Comparison of ENCODE assay signal across 9 mouse cellular contexts in the genomic region with DNA sequence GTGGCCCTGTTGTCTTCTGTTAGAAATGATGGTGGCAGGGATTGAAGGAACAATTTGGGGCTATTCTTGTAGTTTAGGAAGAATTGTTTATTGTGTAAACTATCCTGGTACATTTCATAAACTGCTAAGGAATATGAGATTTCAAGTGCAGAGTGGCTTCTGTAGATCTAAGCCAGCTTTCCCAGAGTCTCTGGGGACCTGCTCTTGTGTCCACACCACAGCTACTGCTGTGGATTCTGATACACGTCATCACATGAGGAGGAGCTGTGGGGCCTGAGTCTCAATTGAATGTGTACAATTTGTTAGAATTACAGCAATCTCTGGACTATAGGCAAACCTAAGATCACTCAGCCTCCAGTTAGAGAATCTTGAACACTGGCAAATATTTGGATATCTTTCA. TPM values are rescaled to one million over a fixed set of nuclear protein-coding genes. Genes with fewer than 3 reads are reported as not detected.
DNase-seq lines count a peak whose midpoint lies in the region; ATAC-seq and TF ChIP-seq lines count a peak whose summit lies in the region.
"Had no signal": no experiment of that assay in that cellular context is flagged by ENCODE, and none has a peak within 500 bp of the region (broad histone marks: within the 10 kb centered on the region; RNA-seq: fewer than 3 reads in every experiment).

No protein-coding gene starts in this region.

- no peaks in the 10 kb centered on the region for H3K9me3 ChIP-seq in hindbrain, embryonic 15.5 days
- no peaks in the 10 kb centered on the region for H3K9me3 ChIP-seq in hindbrain, embryonic 11.5 days (ENCODE audit: control insufficient read depth, low read length)
- no peaks in the 10 kb centered on the region for H3K9me3 ChIP-seq in heart, postnatal 0 days (replicated peaks; ENCODE audit: control insufficient read depth, low read length)

- no peak overlapping the region for H3K4me2 ChIP-seq in hindbrain, embryonic 15.5 days
- no peak overlapping the region for H3K4me2 ChIP-seq in hindbrain, embryonic 11.5 days (replicated peaks; ENCODE audit: low read depth, low read length)
- no peak overlapping the region for H3K4me2 ChIP-seq in heart, postnatal 0 days (ENCODE audit: low read depth, low read length)

- H3K4me1 ChIP-seq in hindbrain, embryonic 15.5 days (replicated peaks), result peaks cover 3% of the 10 kb centered on the region; the same call in 1 of the 2 replicates
- no peaks in the 10 kb centered on the region for H3K4me1 ChIP-seq in hindbrain, embryonic 11.5 days (replicated peaks; ENCODE audit: control insufficient read depth, insufficient read depth, low read length)
- H3K4me1 ChIP-seq in heart, postnatal 0 days (ENCODE audit: control insufficient read depth, insufficient read depth), result peaks cover 22% of the 10 kb centered on the region
- peaks cover 3% of the 10 kb centered on the region; the same call in 1 of the 2 replicates for H3K4me1 ChIP-seq in olfactory bulb, adult 2 months (ENCODE audit: control insufficient read depth, insufficient read depth, low read length)

- no peak overlapping the region for H3K9ac ChIP-seq in hindbrain, embryonic 15.5 days
- H3K9ac ChIP-seq in hindbrain, embryonic 11.5 days (ENCODE audit: low read depth, low read length), result no peak overlapping the region
- no peak overlapping the region for H3K9ac ChIP-seq in heart, postnatal 0 days (replicated peaks; ENCODE audit: low read depth, low read length)

- DNase-seq in hindbrain, embryonic 11.5 days (ENCODE audit: low spot score), result no peak
- DNase-seq in lung, postnatal 10 days, result peak; percentile 28
- DNase-seq in lung, postnatal 4 days, result no peak
- no peak for DNase-seq in heart, postnatal 0 days (ENCODE audit: low spot score)
- no peak for DNase-seq in right cerebral cortex, postnatal 25 days
- DNase-seq: thymus, postnatal 25 days had no signal

- no peak overlapping the region for H3K4me3 ChIP-seq in hindbrain, embryonic 15.5 days
- H3K4me3 ChIP-seq in hindbrain, embryonic 11.5 days (ENCODE audit: low read depth, low read length), result no peak overlapping the region
- no peak overlapping the region for H3K4me3 ChIP-seq in heart, postnatal 0 days (ENCODE audit: low read depth, low read length)
- no peak overlapping the region for H3K4me3 ChIP-seq in olfactory bulb, adult 2 months (ENCODE audit: insufficient read depth, low read depth, low read length)

- 55% methylated on average over 1 of the region's 1 CpGs for WGBS in hindbrain, embryonic 15.5 days
- 80% methylated on average over 1 of the region's 1 CpGs for WGBS in hindbrain, embryonic 11.5 days
- WGBS in heart, postnatal 0 days, result 13% methylated on average over 1 of the region's 1 CpGs
- WGBS in olfactory bulb, adult 2 months, result 28% methylated on average over 1 of the region's 1 CpGs

- H3K36me3 ChIP-seq in hindbrain, embryonic 15.5 days, result no peaks in the 10 kb centered on the region
- H3K36me3 ChIP-seq in hindbrain, embryonic 11.5 days (ENCODE audit: control insufficient read depth, insufficient read depth, low read length), result no peaks in the 10 kb centered on the region
- H3K36me3 ChIP-seq in heart, postnatal 0 days (replicated peaks; ENCODE audit: control insufficient read depth, insufficient read depth, low read length), result no peaks in the 10 kb centered on the region

- TF ChIP-seq POLR2A in olfactory bulb, adult 2 months (IDR thresholded peaks at IDR 0.05; ENCODE audit: insufficient read depth, low read depth, low read length), result no peak

- TF ChIP-seq EP300 in heart, postnatal 0 days (IDR thresholded peaks at IDR 0.05; ENCODE audit: low read depth), result no peak

- H3K27me3 ChIP-seq in hindbrain, embryonic 15.5 days, result no peaks in the 10 kb centered on the region
- H3K27me3 ChIP-seq in hindbrain, embryonic 11.5 days (ENCODE audit: control insufficient read depth, insufficient read depth, low read length), result no peaks in the 10 kb centered on the region
- no peaks in the 10 kb centered on the region for H3K27me3 ChIP-seq in heart, postnatal 0 days (ENCODE audit: control insufficient read depth, insufficient read depth, low read length)

- no peak for ATAC-seq in hindbrain, embryonic 15.5 days (ENCODE audit: low FRiP score, low read depth)
- no peak for ATAC-seq in hindbrain, embryonic 11.5 days (ENCODE audit: low FRiP score)
- ATAC-seq in heart, postnatal 0 days (ENCODE audit: insufficient read depth, low read depth), result 0 out of 2 replicates have a peak, but pooled peaks have one; percentile 31
- ATAC-seq: forebrain, embryonic 16.5 days had no signal

- peak overlapping the region; percentile 64 for H3K27ac ChIP-seq in hindbrain, embryonic 15.5 days (replicated peaks)
- no peak overlapping the region for H3K27ac ChIP-seq in hindbrain, embryonic 11.5 days (ENCODE audit: low read depth, low read length)
- H3K27ac ChIP-seq in heart, postnatal 0 days (ENCODE audit: low read depth), result peak overlapping the region; percentile 27; the same call in 1 of the 2 replicates
- H3K27ac ChIP-seq in olfactory bulb, adult 2 months (ENCODE audit: insufficient read depth, low read depth, low read length), result peak overlapping the region; percentile 44; the same call in 1 of the 2 replicates

- no peak for TF ChIP-seq CTCF in heart, postnatal 0 days (IDR thresholded peaks at IDR 0.05; ENCODE audit: low read depth)
- no peak for TF ChIP-seq CTCF in olfactory bulb, adult 2 months (IDR thresholded peaks at IDR 0.05; ENCODE audit: insufficient read depth, low read depth, low read length)

RNA-seq across cellular contexts. Expression of a gene that starts 15.3 kb away (rescaled TPM):
- 55.9 and 59.2 TPM in 2 replicates for polyA plus RNA-seq in hindbrain, embryonic 15.5 days (2015; fragmentation: Nextera tagmentation; extraction: Ambion mirVana)
- polyA plus RNA-seq in hindbrain, embryonic 11.5 days (2014; fragmentation: Nextera tagmentation; extraction: Ambion mirVana), result 86.2 and 89.9 TPM in 2 replicates
- total RNA-seq in heart, postnatal 0 days (2014; rRNA removed; ENCODE audit: low replicate concordance), result 177 and 193 TPM in 2 replicates
- polyA plus RNA-seq in heart, postnatal 0 days (2015; fragmentation: Nextera tagmentation; extraction: Ambion mirVana), result 211 and 232 TPM in 2 replicates
- not detected in 2 replicates for polyA plus RNA-seq in olfactory bulb, adult 2 months (2012; ENCODE audit: insufficient read depth, insufficient read length, low replicate concordance, missing spikeins)

Comparison
In these comparisons a context has a peak if more than half of its experiments do, and no peak if none do; other contexts are left out.
1. RNA of a gene that starts 15.3 kb away (polyA plus RNA-seq): 211 to 232 TPM in heart, postnatal 0 days, 86.2 to 89.9 TPM in hindbrain, embryonic 11.5 days and 55.9 to 59.2 TPM in hindbrain, embryonic 15.5 days; not detected in olfactory bulb, adult 2 months; every median in the first group is over 10 times any median in the second.